Mouse (Mus musculus): ENCODE data around the gene Psmb10. TPM values are rescaled to one million over a fixed set of nuclear protein-coding genes. Genes with fewer than 3 reads are reported as not detected.

The Psmb10 gene
- total RNA-seq, 2 experiments from 2014 or later = 58.6 to 70.6 TPM

DNA sequence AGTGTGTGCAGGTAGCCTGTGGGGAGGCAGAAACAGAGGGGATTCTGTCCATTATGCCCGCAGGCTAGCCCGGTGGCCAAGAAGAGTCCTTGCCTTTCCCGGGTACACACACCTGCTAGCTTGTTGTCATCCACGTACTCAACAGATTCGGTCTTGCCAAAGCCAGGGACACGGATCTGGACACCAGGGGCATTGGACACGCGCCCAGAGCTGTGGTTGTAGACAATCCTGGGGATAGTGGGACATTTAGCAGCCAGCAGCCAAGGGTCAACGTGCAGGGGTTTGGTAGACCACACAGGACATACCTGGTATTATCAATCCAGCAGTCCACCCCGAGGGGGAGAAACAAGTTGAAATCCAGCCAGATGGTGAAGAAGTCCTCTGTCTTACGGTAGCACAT, 3.8 kb upstream of the Psmb10 start:
- no peak for DNase-seq (ENCODE audit: extremely low spot score in 1 of 2, low spot score in 1 of 2)

GRCm38 (mm10) chr8:105937496-105938305, 543 bp downstream of the Psmb10 start:
- DNase-seq (ENCODE audit: extremely low spot score in 1 of 2, low spot score in 1 of 2) = peak; percentile 37 to 52

DNA sequence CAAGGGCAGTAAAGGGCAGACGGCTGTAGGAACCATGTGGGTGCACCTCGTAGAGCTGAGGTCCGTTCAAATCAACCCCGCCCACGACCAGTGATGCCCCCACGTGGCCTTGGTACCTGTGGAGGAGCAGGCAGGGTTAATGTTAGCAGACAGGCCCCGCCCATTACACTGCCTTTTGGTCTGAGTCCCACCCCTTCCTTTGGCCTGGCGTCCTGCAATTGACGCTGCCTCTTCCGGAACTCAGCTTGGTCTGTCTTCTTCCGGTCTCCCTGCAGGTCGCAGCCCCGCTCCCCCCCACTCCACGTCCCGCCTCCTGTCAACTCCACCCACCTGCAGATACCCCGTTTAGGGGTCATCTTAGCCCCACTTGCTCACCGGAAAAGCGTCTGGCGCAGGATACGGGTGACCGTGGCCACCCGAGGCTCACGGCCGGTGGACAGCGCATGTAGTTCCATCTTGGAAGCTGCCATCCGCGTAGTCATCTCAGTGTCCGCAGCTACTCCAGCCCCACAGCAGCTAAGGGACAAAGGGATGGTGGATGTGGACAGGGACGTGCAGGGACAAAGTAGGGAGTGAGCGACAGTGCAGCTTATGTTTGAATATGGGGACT, 1.3 kb downstream of the Psmb10 start:
- DNase-seq (ENCODE audit: extremely low spot score in 1 of 2, low spot score in 1 of 2) = peak; percentile 67 to 73

DNA sequence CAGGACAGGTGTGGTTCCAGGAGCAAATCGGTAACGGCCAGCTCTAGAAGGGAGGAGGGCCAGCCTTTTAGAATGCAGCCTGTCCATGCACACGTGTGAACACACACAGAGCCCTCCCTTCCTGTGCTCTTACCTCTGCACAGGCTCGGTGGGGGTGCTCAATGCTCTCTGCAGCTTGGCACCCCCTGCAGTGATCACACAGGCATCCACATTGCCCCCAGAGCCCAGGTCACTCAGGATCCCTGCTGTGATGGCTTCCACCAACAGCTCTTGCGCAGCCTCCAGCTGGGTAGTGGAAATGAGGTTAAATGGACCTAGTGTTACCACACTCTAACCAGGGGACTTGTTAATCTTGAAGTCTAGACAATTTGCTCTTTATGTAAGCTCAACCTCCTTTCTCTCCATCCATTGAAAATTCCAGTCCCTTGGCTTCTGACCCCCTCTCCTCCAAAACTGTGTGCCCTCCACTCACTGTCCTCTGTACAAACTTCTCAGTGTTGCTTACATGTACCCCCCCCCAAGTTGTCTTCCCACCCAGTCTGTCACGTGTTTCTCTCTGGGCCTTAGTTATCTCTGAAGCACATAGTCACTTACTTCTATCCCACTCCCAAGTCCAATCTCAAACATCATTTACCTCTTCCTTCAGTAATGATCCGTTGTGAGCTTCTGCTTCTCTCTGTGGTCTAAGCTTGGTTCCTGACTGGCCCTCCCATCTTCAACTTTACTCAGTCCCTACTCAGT, 2.2 kb downstream of the Psmb10 start:
- no peak for DNase-seq (ENCODE audit: extremely low spot score in 1 of 2, low spot score in 1 of 2)

GRCm38 (mm10) chr8:105935105-105935504, 3.1 kb downstream of the Psmb10 start:
- no peak for DNase-seq (ENCODE audit: extremely low spot score in 1 of 2, low spot score in 1 of 2)

GRCm38 (mm10) chr8:105933762-105934161, 4.5 kb downstream of the Psmb10 start, which contains the start of gene Ctrl:
Gene Ctrl (minus strand): TSS chr8:105933862.
- DNase-seq (ENCODE audit: extremely low spot score in 1 of 2, low spot score in 1 of 2) = no peak

DNA sequence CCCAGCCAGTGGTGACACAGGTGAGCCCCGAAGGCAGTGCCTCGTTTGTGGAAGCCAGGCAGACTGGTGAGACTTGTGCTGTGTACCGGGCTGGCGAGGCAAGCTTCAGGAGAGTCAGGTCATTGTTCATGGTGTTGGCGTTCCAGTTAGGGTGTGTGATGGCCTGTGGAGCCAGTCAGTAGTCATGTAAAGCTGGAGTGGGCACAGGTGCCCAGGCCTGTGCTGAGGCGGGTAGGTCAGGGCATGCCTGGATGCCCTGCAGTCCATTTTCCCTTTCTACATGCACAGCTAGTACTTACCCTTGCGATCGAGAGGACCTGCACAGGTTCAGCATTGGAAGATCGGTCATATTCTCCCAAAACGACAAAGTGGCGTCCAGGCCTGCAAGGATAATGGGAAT, 5.7 kb downstream of the Psmb10 start:
- DNase-seq (ENCODE audit: extremely low spot score in 1 of 2, low spot score in 1 of 2) = no peak

DNA sequence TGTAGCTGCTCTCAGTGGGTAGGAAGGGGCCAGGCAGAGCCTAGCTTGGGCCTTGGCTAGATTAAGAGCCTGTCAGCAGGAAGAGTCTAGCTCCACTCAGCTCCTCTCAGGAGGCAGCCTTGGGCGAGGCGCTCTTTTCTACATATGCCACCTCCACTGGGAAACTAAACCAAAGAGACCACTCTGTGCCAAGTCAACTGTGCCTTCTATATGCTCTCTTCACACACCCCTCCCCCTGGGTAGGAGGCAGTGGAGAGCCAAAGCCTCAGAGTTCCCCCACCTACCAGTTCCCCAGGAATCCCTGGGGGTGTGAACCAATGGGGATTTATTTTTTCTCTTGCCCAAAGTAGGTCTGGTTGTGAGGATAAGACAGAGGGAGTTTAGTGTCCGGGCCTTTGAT, 7.0 kb downstream of the Psmb10 start:
- no peak for DNase-seq (ENCODE audit: extremely low spot score in 1 of 2, low spot score in 1 of 2)

GRCm38 (mm10) chr8:105930602-105931001, 7.6 kb downstream of the Psmb10 start:
- peak; percentile 89 to 97 for DNase-seq (ENCODE audit: extremely low spot score in 1 of 2, low spot score in 1 of 2)

GRCm38 (mm10) chr8:105925123-105925522, 13.1 kb downstream of the Psmb10 start:
- DNase-seq (ENCODE audit: extremely low spot score in 1 of 2, low spot score in 1 of 2) = no peak

DNA sequence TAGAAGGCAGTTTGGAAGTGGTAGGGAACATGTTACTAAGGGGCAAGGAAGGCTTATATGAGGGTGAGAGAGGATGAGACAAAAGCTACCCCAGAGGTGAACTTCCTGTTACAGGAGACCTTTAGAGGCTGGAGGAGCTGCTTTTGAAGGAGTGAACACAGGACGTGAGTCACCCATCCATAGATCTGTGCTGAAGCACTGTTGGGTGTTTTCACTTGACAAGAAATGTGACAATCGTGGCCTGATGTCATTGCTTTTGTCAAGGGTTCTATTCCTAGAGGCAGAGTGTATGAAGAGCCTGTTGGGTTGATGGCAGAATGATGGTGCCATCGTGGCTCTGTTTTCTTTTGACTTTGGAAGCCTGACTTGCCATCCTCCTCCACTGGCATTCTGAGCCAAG, 18.9 kb downstream of the Psmb10 start:
- no peak for DNase-seq (ENCODE audit: extremely low spot score in 1 of 2, low spot score in 1 of 2)

GRCm38 (mm10) chr8:105900941-105901616, 37.2 kb downstream of the Psmb10 start:
- no peak for DNase-seq (ENCODE audit: extremely low spot score in 1 of 2, low spot score in 1 of 2)

- DNase-seq (ENCODE audit: extremely low spot score in 1 of 2, low spot score in 1 of 2) = peak; percentile 94 to 98
Measured at GRCm38 (mm10) chr8:105900180-105900940, 37.9 kb downstream of the Psmb10 start, which contains the start of gene Pskh1. Gene Pskh1 (plus strand): TSS chr8:105900441.

DNA sequence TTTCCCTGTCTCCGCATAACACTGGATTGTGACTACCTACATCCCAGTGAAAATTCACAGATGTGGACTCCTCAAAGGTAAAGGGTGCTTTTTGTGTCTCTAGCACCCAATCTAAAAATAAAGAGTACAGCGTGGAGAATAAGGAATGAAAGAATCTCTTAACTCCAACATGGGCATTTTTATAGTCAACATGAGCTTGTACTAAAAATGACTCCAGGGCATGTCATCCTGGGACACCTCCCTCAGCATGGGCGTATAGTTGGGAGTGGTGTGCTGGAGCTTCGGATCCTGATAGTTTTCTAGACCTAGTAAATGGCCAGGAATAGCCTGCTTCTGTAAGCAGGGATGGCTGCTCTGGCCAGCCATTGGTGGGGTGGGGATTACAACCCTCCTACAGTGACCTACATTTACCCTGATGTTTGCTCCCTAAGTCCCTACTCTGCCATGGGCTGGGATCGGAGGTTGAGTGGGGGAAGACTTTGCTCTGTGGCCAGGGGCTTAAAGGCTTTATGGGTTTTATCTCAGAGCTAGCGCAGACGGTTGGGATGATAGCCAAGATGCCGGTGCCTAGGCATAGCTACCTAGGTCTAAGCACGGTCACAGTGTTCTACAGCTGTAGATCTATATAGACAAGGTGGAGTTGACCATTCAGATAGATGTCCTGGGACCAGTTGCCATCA, 40.3 kb downstream of the Psmb10 start:
- no peak for DNase-seq (ENCODE audit: extremely low spot score in 1 of 2, low spot score in 1 of 2)

GRCm38 (mm10) chr8:105893339-105893738, 44.9 kb downstream of the Psmb10 start, which contains the start of gene Nrn1l:
Gene Nrn1l (plus strand): TSS chr8:105893567.
- DNase-seq (ENCODE audit: extremely low spot score in 1 of 2, low spot score in 1 of 2) = peak; percentile 58 to 59

- peak in 1 of 2 experiments; percentile 35 for DNase-seq (ENCODE audit: extremely low spot score in 1 of 2, low spot score in 1 of 2)
Measured at GRCm38 (mm10) chr8:105892432-105892831, 45.8 kb downstream of the Psmb10 start.

GRCm38 (mm10) chr8:105890870-105891269, 47.4 kb downstream of the Psmb10 start:
- DNase-seq (ENCODE audit: extremely low spot score in 1 of 2, low spot score in 1 of 2) = peak; percentile 42 to 51

GRCm38 (mm10) chr8:105889756-105890465, 48.3 kb downstream of the Psmb10 start:
- DNase-seq (ENCODE audit: extremely low spot score in 1 of 2, low spot score in 1 of 2) = no peak

Measured in layer of hippocampus, postnatal 25 days (tissue).